Mouse (Mus musculus) small intestine, adult 2 months (tissue): ENCODE data around the gene Padi1.

ENCODE experiments used
- CTCF ChIP-seq: fragments of 200-500 bp; IDR thresholded peaks from 2 replicates; pipeline ENCODE4 v1.5.1; 2012; ENCODE audit warnings: low read depth, mild to moderate bottlenecking, control low read depth, inconsistent platforms, low read length, moderate library complexity, mixed read lengths; ENCODE audit not compliant: insufficient replicate concordance, insufficient read length; ENCODE audit errors: extremely low read depth
- POLR2A ChIP-seq: fragments of 200-500 bp; IDR thresholded peaks from 2 replicates; pipeline ENCODE4 v1.6.1; 2012; ENCODE audit warnings: low read depth, mild to moderate bottlenecking, control low read depth, inconsistent platforms, low read length, moderate library complexity

GRCm38 (mm10) chr4:140834327-140834934 lies 11.1 kb downstream of the Padi1 start:
- TF ChIP-seq POLR2A (no peak), CTCF (no peak)
